Mouse (Mus musculus) testis, postnatal 14 days (tissue): ENCODE measurements around the gene Gpr107.
A peak's percentile ranks its signal among the peaks of the same experiment; 100 is the strongest.

Experiments
- DNase-seq: peaks from one replicate; pipeline ENCODE4 v3.0.0; 2021; ENCODE audit warnings: low spot score

The Gpr107 gene

DNA sequence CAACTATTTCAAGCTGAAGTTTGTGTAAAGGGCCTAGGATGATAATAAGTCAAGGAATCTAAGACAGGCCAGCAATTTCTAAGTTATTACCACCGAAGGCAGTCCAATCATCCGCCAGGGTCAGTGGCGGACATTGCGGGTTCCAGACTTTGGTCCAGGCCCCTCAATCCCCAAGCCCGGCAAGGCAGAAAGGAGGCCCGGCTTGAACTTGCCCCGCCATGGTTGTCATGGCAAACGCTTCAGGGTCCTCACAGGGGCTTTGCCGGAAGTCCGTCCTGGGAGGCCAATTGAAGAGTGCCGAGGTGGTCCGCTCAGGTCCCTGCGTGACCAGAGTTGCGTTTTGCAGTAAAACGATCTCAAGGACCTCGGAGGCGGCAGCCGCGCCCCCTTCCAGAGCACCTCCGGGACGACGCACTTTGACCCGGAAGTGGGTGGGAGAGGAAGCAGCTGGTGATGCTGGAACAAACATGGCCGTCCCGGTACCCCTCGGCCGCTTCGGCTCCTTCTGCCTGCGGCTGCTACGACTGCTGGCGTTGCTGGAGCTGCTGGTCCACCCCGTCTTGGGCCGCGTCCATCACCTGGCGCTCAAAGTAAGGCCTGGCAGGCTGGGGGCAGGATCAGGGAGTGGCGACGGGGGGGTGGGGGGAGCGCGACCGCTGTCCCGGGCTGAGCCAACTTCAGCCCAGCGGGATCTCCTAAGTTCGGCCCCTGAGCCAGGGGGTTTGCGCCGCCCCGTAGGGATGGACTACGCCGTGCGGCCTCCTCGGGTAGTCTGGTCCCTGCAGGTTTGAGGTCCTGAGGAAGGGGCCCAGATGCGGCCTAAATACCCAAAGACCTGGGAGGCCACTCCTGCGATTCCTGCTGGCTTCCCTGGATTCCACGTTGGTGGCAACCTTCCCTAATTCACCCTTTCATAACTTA, at the start of gene Gpr107:
TSS of gene Gpr107 (plus strand) at position 425 of the 921 bp plus-strand sequence.
- peak; percentile 86 for DNase-seq

GRCm38 (mm10) chr2:31103321-31103720, 48.8 kb upstream of the Gpr107 start:
- no peak for DNase-seq

DNA sequence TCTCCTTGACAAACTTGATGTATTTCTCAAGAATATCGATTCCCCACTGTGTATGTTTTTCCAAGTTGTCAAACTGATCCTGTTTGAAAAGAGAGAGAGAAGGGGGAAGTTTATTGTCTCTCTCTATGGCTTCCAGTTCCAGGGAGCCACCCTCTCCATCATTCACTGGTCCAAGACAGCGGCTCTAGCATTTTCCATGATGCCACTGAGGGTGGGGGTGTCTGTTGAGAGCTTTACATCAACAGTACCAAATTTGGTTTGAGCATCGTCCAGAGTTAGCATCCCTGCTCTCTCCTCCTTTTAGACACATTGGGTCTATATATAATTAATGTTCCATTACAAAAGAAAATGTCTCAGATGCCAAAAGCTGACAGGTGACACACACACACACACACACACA, 46.8 kb upstream of the Gpr107 start:
- no peak for DNase-seq

GRCm38 (mm10) chr2:31106004-31106403, 46.1 kb upstream of the Gpr107 start:
- no peak for DNase-seq

- DNase-seq = no peak
These were observed 45.3 kb upstream of the Gpr107 start for GRCm38 (mm10) chr2:31106621-31107320.

- DNase-seq = no peak
These were observed 43.9 kb upstream of the Gpr107 start for GRCm38 (mm10) chr2:31108186-31108585.

DNA sequence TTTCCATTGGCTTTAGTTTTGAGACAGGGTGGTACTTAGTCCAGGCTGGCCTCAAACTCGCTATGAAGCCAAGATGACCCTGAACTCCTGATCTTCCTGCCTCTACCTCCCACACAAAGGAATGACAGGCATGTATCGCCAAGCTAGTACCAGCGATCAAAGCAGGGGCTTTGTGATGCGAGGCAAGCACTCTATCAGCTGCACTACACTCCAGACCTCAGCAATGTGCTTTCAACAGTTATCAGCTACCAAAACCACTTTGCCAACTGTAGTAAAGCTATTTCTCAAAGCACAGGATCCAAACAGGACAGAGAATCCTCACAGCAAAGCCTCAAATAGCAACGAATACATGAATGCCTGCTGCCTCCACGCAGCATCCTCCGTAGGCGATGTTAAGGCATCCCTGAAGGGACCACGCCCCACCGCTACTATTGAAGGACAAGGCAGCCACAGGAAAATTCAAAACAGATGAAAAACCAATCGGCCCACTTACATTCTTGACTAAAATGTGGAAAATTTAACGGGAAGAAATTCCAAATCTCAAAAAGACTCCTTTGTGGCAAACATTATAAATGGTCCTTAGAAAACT, 42.1 kb upstream of the Gpr107 start:
- no peak for DNase-seq

DNA sequence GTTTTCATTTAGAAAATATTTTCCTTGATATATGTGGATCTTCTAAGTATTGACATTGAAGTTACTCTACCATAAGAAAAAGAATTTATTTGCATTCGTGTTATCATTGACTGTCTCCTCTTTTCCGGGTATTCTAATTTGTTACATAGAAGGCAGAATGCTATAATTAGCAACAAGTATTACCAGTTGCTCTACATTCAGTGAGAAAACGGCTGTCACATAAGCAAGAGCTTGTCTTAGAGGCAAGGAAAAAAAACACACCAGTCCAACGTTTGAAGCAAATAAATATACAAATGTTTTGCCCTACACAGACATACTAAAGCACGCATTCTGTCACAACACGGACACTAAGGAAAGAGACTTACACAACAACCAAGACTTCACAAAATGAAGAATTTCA, 40.4 kb upstream of the Gpr107 start:
- no peak for DNase-seq

DNA sequence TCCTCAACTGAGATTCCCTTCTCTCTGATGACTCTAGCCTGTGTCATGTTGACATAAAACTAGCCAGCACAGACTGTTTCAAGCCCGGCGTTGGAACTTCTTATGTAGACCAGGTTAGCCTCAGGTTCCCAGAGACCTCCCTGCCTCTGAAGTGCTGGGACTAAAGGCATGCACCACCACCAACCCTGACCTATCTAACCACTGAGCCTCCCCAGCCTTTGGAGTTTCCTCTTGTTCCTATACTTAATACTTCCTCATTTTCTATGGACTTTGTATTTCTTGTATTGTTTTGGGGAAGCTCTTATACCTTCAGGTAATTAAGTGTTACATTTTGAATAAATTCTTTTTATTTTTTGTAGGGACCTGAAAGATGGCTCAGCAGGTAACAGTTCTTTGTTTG, 37.9 kb upstream of the Gpr107 start:
- DNase-seq = no peak

DNA sequence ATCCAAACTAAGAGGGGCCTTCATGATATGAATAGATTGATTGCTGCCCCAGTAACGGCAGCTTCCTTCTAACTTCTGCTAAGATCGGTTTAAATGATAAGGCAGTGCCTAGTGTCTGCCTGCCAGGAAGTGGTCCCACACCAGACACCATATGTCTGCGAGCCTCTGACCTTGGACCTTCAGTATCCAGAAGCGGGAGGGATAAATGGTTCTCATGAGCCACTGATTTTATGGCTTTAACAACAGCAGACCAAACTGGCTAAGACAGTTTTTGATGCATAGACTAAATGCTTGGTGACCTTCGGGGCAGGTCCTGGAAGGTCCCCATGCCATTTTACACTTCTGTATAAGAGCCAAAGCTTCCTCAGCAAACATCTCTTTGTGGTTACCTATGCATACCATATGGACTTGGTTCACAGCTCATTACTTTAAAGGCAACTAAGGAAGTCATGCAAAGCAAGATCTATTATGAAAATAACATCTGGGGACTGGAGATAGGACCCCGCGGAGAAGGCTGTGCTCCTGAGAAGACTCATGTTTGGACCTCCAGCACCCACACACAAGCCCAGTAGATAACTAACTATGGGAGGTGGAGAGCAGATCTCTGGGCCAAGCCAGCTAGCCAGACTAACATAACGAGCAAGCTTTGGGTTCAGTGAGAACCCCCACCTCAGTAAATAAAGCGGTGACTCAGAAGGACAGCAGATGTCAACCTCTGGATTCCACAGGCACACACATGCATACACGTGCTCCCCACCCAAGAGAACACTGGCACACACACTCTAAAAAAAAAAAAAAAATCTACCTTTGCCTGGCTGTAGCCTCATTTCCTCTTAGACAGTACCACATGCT, 36.8 kb upstream of the Gpr107 start:
- no peak for DNase-seq

- DNase-seq = no peak
These were observed 36.0 kb upstream of the Gpr107 start for GRCm38 (mm10) chr2:31115943-31116731.

DNA sequence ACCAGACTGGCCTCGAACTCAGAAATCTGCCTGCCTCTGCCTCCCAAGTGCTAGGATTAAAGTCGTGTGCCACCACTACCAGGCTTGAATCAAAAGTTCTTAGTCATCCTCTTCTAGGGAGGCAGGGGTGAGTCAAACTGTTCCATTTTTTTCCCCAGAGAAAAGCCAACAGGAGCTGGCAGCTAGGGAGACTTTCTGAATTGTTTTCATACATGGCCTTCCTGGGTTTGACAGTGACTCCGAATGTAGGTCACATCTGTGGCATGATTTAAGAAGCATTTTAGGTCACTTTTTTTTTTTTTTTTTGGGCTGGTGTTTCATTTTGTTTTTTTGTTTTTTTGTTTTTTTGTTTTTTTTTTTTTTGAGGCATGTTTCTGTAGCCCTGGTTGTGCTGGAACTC, 33.9 kb upstream of the Gpr107 start:
- DNase-seq = no peak

GRCm38 (mm10) chr2:31118639-31119380, 33.3 kb upstream of the Gpr107 start:
- DNase-seq = no peak

- DNase-seq = no peak
These were observed 32.3 kb upstream of the Gpr107 start for GRCm38 (mm10) chr2:31119795-31120194.

DNA sequence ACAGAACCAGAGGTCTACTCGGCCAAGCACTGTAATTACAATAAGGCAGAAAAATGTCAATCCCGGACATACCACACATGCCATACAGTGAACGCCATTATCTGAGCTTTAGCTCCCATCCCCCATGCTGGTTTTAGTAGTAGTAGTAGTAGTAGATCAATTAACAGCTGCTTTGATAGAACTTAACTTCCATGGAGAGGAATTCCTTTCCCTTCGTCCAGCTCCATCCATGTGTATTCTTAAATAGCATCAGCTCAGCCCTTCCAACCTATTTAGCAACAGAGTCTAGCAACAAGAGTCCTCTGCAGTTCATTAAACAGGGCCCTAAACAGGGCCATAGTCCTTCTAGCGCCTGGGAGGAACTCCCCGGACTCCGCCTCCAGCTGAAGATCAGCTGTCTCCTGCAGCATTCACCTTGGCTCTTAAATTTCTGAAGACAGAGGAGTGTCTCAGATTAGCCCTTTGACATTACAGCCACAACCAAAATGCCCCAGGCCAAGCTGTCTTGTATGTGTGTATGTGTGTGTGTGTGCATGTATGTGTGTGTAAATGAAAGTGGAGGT, 30.9 kb upstream of the Gpr107 start:
- no peak for DNase-seq

GRCm38 (mm10) chr2:31122806-31123205, 29.3 kb upstream of the Gpr107 start:
- no peak for DNase-seq

DNA sequence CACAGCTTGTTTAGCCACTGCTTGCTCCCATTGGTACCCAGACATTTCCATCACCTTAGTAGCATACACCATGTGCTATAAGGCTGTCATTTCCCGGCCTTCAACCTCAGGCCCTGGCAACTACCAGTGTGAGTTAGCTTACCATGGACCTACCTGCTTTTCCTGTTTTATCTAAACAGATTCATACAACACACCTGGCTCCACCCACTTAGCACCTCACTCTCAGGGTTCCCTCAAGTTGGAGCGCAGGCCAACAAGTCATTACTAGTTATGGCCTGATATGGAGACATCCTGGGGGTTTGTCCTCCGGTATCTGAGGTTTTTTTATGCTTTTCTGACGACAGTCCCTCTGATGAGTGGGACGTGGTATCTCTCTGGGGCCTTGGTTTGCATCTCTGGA, 28.6 kb upstream of the Gpr107 start:
- DNase-seq = no peak

- DNase-seq = no peak
These were observed 27.4 kb upstream of the Gpr107 start for GRCm38 (mm10) chr2:31124694-31125093.

DNA sequence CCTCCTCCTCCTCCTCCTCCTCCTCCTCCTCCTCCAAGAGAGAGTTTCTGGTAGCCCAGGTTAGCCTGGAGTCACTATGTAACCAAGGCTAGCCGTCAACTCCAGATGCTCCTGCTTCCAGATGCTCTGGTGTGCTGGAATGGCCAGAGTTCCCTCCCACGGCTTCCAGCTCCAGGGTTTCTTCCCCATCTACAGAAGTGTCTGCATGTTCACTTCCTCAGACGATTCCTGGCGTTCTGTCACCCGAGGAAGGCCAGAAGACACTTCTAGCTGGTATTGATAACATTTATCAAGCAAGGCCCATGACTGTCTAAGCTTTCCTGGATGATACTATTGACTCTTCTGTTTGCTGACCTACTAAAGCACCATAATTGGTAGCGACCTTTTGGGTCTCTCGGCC, 27.0 kb upstream of the Gpr107 start:
- no peak for DNase-seq

DNA sequence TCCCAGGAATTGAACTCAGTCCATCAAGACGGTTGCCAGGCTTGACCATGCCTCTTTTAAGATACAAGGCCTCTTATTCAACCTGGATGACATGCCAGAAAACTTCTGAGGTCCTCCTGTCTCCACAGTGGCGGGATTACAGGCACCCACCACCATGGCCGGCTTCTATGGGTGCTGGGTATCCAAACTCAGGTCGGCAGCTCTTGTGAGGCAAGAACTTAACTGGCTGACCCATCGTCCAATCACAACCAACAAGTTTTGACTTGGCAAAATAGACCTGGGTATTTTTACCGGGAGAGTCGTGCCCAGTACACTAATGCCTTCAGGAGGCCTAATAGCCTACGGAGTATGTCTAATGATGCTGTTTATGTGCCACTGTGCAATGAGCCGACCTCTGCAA, 26.1 kb upstream of the Gpr107 start:
- DNase-seq = no peak
